Mouse (Mus musculus) brain, embryonic 14.5 days (tissue): Measurements from ENCODE around the gene Arhgap27.

ENCODE experiments used
- CTCF ChIP-seq: fragments of 200-500 bp; IDR thresholded peaks from 2 replicates; pipeline ENCODE4 v1.5.1; 2012; ENCODE audit warnings: inconsistent platforms, mild to moderate bottlenecking, moderate library complexity, borderline replicate concordance; ENCODE audit not compliant: insufficient read depth, insufficient read length; ENCODE audit errors: extremely low read depth
- POLR2A ChIP-seq: fragments of 200-500 bp; IDR thresholded peaks from 2 replicates; pipeline ENCODE4 v1.6.1; 2012; ENCODE audit warnings: mild to moderate bottlenecking, inconsistent platforms, borderline replicate concordance; ENCODE audit not compliant: poor library complexity, insufficient read depth, insufficient read length, severe bottlenecking; ENCODE audit errors: extremely low read depth

DNA sequence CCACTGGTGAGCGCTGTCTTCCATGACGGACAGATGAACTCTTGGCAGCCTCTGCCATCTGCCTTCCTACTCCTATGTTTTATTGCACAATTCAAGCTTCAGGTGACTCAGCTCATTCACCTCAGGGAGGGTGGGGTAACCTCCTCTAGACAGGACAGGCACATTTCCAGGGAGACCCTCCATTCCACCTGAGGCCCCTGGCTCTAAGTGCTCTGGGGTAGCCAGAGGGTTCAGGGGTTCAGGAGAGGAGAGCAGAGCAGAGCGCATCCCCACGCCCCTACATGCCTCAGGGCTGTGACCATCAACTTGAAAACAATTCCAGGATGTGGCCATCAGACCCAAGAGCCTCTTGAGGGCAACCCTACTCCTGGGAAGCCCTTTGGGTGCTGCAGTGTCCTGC lies 2.0 kb upstream of the Arhgap27 start:
- no peak for TF ChIP-seq POLR2A
- TF ChIP-seq CTCF, result no peak
